Mouse (Mus musculus) cerebellum, adult 8-10 months (tissue): ENCODE results near the gene Ttc28.

Experiments
- DNase-seq: peaks from one replicate; pipeline ENCODE4 v3.0.0; 2022

The Ttc28 gene

GRCm38 (mm10) chr5:111216166-111216565 lies 336.6 kb downstream of the Ttc28 start:
- no peak for DNase-seq

GRCm38 (mm10) chr5:111217447-111218110 lies 338.0 kb downstream of the Ttc28 start:
- DNase-seq: no peak

GRCm38 (mm10) chr5:111218111-111218891 lies 338.7 kb downstream of the Ttc28 start:
- no peak for DNase-seq

GRCm38 (mm10) chr5:111218998-111219397 lies 339.4 kb downstream of the Ttc28 start:
- DNase-seq: no peak

GRCm38 (mm10) chr5:111220679-111221380 lies 341.2 kb downstream of the Ttc28 start:
- no peak for DNase-seq

GRCm38 (mm10) chr5:111222820-111223219 lies 343.2 kb downstream of the Ttc28 start:
- DNase-seq: no peak

GRCm38 (mm10) chr5:111225306-111225705 lies 345.7 kb downstream of the Ttc28 start:
- no peak for DNase-seq

- peak; percentile 61 for DNase-seq
Observed at GRCm38 (mm10) chr5:111226486-111226885, 346.9 kb downstream of the Ttc28 start.

- no peak for DNase-seq
Observed at GRCm38 (mm10) chr5:111227850-111228249, 348.2 kb downstream of the Ttc28 start.

GRCm38 (mm10) chr5:111228302-111229040 lies 348.9 kb downstream of the Ttc28 start:
- no peak for DNase-seq

GRCm38 (mm10) chr5:111229041-111229394 lies 349.4 kb downstream of the Ttc28 start:
- no peak for DNase-seq

- no peak for DNase-seq
Observed at GRCm38 (mm10) chr5:111229671-111230070, 350.1 kb downstream of the Ttc28 start.

GRCm38 (mm10) chr5:111231044-111231443 lies 351.4 kb downstream of the Ttc28 start:
- no peak for DNase-seq

GRCm38 (mm10) chr5:111231769-111232168 lies 352.2 kb downstream of the Ttc28 start:
- no peak for DNase-seq

- no peak for DNase-seq
Observed at GRCm38 (mm10) chr5:111233022-111233709, 353.6 kb downstream of the Ttc28 start.

GRCm38 (mm10) chr5:111235131-111235530 lies 355.5 kb downstream of the Ttc28 start:
- DNase-seq: peak; percentile 30

GRCm38 (mm10) chr5:111237176-111237636 lies 357.6 kb downstream of the Ttc28 start:
- DNase-seq: peak; percentile 19

- no peak for DNase-seq
Observed at GRCm38 (mm10) chr5:111239223-111239622, 359.6 kb downstream of the Ttc28 start.

GRCm38 (mm10) chr5:111243447-111244040 lies 363.9 kb downstream of the Ttc28 start:
- DNase-seq: no peak

GRCm38 (mm10) chr5:111244061-111244460 lies 364.5 kb downstream of the Ttc28 start:
- no peak for DNase-seq

- DNase-seq: no peak
Observed at GRCm38 (mm10) chr5:111247571-111248265, 368.1 kb downstream of the Ttc28 start.
